Mouse (Mus musculus): ENCODE results near the gene Syne2.
A peak's percentile ranks its signal among the peaks of the same experiment; 100 is the strongest.
"Not testable (repeated sequence)": the region's sequence is repeated elsewhere in the genome, so short reads cannot be mapped to it uniquely, and the experiment has no call there.

Gene Syne2

GRCm38 (mm10) chr12:75817959-75818452 is at the start of gene Syne2:
TSS of gene Syne2 (plus strand) at chr12:75818134.
- Histone ChIP-seq H3K9me3 (ENCODE audit: low read length) (no peaks in the 10 kb centered on the region), H3K4me1 (replicated peaks; ENCODE audit: low read depth, low read length) (peaks cover 22% of the 10 kb centered on the region), H3K36me3 (ENCODE audit: insufficient read depth, low read length) (no peaks in the 10 kb centered on the region), H3K27me3 (ENCODE audit: insufficient read depth, low read length) (peaks cover 69% of the 10 kb centered on the region), H3K4me3 (replicated peaks; ENCODE audit: low read length) (peak within 1 kb of the TSS; percentile 93)
- TF ChIP-seq POU5F1 (IDR thresholded peaks at IDR 0.05; ENCODE audit: borderline replicate concordance, low read length) (no peak), NANOG (IDR thresholded peaks at IDR 0.05; ENCODE audit: borderline replicate concordance, low read length) (no peak), CTCF (conservative IDR thresholded peaks at IDR 0.05; ENCODE audit: low read length) (no peak)

DNA sequence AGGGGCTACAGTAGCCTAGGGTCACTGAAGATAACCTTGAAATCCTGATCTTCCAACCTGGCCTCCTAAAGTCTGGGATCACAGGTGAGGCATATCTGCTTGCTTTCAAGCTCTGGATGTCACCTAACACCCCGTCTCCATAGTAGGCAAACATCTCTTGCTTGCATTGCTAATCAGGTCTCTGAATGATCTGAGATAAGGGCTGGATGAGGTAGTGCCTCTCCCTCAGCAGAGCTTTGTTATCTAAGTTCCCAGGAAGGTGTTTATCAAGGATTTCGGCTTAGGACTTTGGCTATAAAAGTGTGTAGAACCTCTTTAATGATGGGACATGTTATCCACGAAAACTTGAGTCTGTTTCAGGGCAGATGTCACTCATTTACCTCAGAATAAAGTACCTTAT is 46.5 kb upstream of the Syne2 start:
- TF ChIP-seq POU5F1 (IDR thresholded peaks at IDR 0.05; ENCODE audit: borderline replicate concordance, low read length) (no peak), CTCF (conservative IDR thresholded peaks at IDR 0.05; ENCODE audit: low read length) (no peak), NANOG (IDR thresholded peaks at IDR 0.05; ENCODE audit: borderline replicate concordance, low read length) (no peak)
- Histone ChIP-seq H3K4me1 (replicated peaks; ENCODE audit: low read depth, low read length) (no peaks in the 10 kb centered on the region), H3K9me3 (ENCODE audit: low read length) (peaks cover 14% of the 10 kb centered on the region), H3K36me3 (ENCODE audit: insufficient read depth, low read length) (no peaks in the 10 kb centered on the region), H3K4me3 (replicated peaks; ENCODE audit: low read length) (no peak overlapping the region), H3K27me3 (ENCODE audit: insufficient read depth, low read length) (no peaks in the 10 kb centered on the region)

DNA sequence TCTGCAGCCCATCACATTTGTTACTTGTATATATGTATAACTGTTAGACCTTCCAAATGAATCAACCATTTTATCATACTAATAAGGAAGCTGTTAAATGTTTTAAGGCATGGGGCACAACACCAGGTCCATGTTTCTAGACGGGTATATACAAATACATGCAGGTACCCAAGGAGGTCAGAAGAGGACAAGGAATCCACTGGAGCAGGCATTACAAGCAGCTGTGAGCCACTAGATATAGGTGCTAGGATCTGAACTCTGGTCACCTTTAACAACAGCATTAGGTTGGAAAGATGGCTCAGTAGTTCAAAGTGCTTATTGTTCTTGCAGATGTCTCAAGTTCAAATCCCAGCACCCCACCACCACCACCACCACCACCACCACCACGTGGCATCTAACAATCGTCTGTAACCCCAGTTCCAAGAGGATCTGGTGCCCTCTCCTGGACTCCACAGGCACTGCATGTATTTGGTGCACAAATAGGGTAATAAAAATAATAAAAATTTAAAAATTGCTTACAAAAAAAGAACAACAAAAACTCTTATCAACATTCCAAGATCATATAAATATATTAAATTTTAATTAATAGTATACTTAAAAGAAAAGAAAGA is 45.4 kb upstream of the Syne2 start:
- Histone ChIP-seq H3K4me1 (replicated peaks; ENCODE audit: low read depth, low read length) (no peaks in the 10 kb centered on the region), H3K27me3 (ENCODE audit: insufficient read depth, low read length) (no peaks in the 10 kb centered on the region), H3K36me3 (ENCODE audit: insufficient read depth, low read length) (no peaks in the 10 kb centered on the region), H3K4me3 (replicated peaks; ENCODE audit: low read length) (no peak overlapping the region), H3K9me3 (ENCODE audit: low read length) (peaks cover 12% of the 10 kb centered on the region)
- TF ChIP-seq CTCF (conservative IDR thresholded peaks at IDR 0.05; ENCODE audit: low read length) (peak; percentile 54), POU5F1 (IDR thresholded peaks at IDR 0.05; ENCODE audit: borderline replicate concordance, low read length) (no peak)

- 0 out of 2 replicates have a peak, but pooled peaks cover 4% of the 10 kb centered on the region for H3K27me3 ChIP-seq (ENCODE audit: insufficient read depth, low read length)
- H3K9me3 ChIP-seq (ENCODE audit: low read length) = 0 out of 2 replicates have a peak, but pooled peaks cover 6% of the 10 kb centered on the region
- TF ChIP-seq CTCF (conservative IDR thresholded peaks at IDR 0.05; ENCODE audit: low read length) (no peak), NANOG (IDR thresholded peaks at IDR 0.05; ENCODE audit: borderline replicate concordance, low read length) (no peak), POU5F1 (IDR thresholded peaks at IDR 0.05; ENCODE audit: borderline replicate concordance, low read length) (no peak)
- no peaks in the 10 kb centered on the region for H3K4me1 ChIP-seq (replicated peaks; ENCODE audit: low read depth, low read length)
- no peak overlapping the region for H3K4me3 ChIP-seq (replicated peaks; ENCODE audit: low read length)
- H3K36me3 ChIP-seq (ENCODE audit: insufficient read depth, low read length) = no peaks in the 10 kb centered on the region
Observed at GRCm38 (mm10) chr12:75781445-75781844, 36.5 kb upstream of the Syne2 start.

DNA sequence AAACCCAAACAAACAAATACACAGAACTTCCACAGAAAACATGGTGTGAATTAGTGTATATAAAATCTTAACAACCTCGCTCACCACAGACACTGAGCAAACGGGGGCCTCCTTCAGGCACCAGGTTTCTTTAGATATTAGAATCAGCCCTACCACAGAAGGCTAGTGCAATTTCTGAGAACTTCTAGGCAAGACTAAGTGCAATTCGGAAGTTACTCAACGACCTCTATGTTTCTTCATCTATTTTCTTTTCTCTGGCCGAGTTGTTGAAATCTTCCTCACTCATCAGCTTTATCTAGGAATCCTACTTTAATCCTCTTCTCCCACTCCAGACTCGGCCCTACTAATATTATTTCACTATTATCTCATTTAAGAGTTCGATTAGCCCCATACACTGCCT is 35.9 kb upstream of the Syne2 start:
- Histone ChIP-seq H3K36me3 (ENCODE audit: insufficient read depth, low read length) (no peaks in the 10 kb centered on the region), H3K27me3 (ENCODE audit: insufficient read depth, low read length) (0 out of 2 replicates have a peak, but pooled peaks cover 4% of the 10 kb centered on the region), H3K9me3 (ENCODE audit: low read length) (0 out of 2 replicates have a peak, but pooled peaks cover 6% of the 10 kb centered on the region), H3K4me3 (replicated peaks; ENCODE audit: low read length) (no peak overlapping the region), H3K4me1 (replicated peaks; ENCODE audit: low read depth, low read length) (no peaks in the 10 kb centered on the region)
- TF ChIP-seq NANOG (IDR thresholded peaks at IDR 0.05; ENCODE audit: borderline replicate concordance, low read length) (no peak), CTCF (conservative IDR thresholded peaks at IDR 0.05; ENCODE audit: low read length) (no peak), POU5F1 (IDR thresholded peaks at IDR 0.05; ENCODE audit: borderline replicate concordance, low read length) (no peak)

DNA sequence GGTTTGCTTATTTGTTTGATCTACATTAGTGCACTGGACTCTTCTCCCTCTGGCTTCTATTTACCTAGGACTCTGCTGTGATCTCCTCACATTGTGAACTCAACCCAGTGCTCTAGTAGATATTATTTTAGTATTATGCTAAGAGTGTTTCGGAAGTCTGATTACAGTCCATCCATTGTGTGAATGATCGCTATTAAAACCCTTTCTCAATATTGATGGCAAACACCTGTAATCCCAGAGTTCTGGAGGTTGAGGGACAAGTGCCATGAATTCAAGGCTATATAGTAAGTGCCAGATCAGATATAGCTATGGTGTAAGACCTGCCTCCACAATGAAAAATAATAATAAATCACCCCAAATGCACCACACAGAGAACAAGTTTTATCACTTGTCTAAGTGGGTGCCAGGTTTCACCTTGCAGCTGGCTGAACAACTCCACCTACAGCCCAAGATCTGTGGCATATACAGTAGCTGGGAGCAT is 33.6 kb upstream of the Syne2 start:
- TF ChIP-seq CTCF (conservative IDR thresholded peaks at IDR 0.05; ENCODE audit: low read length) (no peak), POU5F1 (IDR thresholded peaks at IDR 0.05; ENCODE audit: borderline replicate concordance, low read length) (no peak), NANOG (IDR thresholded peaks at IDR 0.05; ENCODE audit: borderline replicate concordance, low read length) (no peak)
- Histone ChIP-seq H3K9me3 (ENCODE audit: low read length) (0 out of 2 replicates have a peak, but pooled peaks cover 6% of the 10 kb centered on the region), H3K4me1 (replicated peaks; ENCODE audit: low read depth, low read length) (no peaks in the 10 kb centered on the region)

GRCm38 (mm10) chr12:75786681-75787080 is 31.3 kb upstream of the Syne2 start:
- H3K4me3 ChIP-seq (replicated peaks; ENCODE audit: low read length); H3K27me3 ChIP-seq (ENCODE audit: insufficient read depth, low read length); H3K36me3 ChIP-seq (ENCODE audit: insufficient read depth, low read length); H3K4me1 ChIP-seq (replicated peaks; ENCODE audit: low read depth, low read length); H3K9me3 ChIP-seq (ENCODE audit: low read length): not testable (repeated sequence)
- TF ChIP-seq CTCF (conservative IDR thresholded peaks at IDR 0.05; ENCODE audit: low read length) = peak; percentile 30

More for the DNA sequence above, 33.6 kb upstream of the Syne2 start:
- Histone ChIP-seq H3K36me3 (ENCODE audit: insufficient read depth, low read length) (no peaks in the 10 kb centered on the region), H3K4me3 (replicated peaks; ENCODE audit: low read length) (no peak overlapping the region), H3K27me3 (ENCODE audit: insufficient read depth, low read length) (0 out of 2 replicates have a peak, but pooled peaks cover 4% of the 10 kb centered on the region)

- no peaks in the 10 kb centered on the region for H3K36me3 ChIP-seq (ENCODE audit: insufficient read depth, low read length)
Observed at GRCm38 (mm10) chr12:75789451-75789850, 28.5 kb upstream of the Syne2 start.

DNA sequence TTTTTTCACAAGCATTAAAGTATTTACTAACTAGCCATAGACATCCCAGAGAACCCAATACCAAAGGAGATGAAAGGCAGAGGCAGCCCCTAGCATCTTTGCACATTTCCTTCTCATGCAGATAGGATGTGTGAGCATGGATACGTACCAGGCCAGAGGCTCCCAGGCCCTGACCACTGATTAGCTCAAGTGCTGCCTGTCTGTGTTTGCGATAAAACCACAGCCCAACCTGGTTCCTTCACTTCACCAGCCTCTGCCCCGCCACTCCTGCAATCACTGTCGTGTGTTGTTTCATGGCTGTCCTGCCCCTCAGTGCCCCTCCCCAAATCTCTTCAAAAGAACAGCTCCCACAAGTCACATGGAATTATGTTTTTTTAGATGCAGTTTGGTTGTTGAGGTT is 23.4 kb upstream of the Syne2 start:
- no peaks in the 10 kb centered on the region for H3K4me1 ChIP-seq (replicated peaks; ENCODE audit: low read depth, low read length)
- H3K27me3 ChIP-seq (ENCODE audit: insufficient read depth, low read length) = no peaks in the 10 kb centered on the region
- no peak overlapping the region for H3K4me3 ChIP-seq (replicated peaks; ENCODE audit: low read length)
- no peaks in the 10 kb centered on the region for H3K9me3 ChIP-seq (ENCODE audit: low read length)
- no peaks in the 10 kb centered on the region for H3K36me3 ChIP-seq (ENCODE audit: insufficient read depth, low read length)
- TF ChIP-seq NANOG (IDR thresholded peaks at IDR 0.05; ENCODE audit: borderline replicate concordance, low read length) (no peak), POU5F1 (IDR thresholded peaks at IDR 0.05; ENCODE audit: borderline replicate concordance, low read length) (no peak), CTCF (conservative IDR thresholded peaks at IDR 0.05; ENCODE audit: low read length) (no peak)

More at GRCm38 (mm10) chr12:75789451-75789850, 28.5 kb upstream of the Syne2 start:
- Histone ChIP-seq H3K4me3 (replicated peaks; ENCODE audit: low read length) (no peak overlapping the region), H3K4me1 (replicated peaks; ENCODE audit: low read depth, low read length) (no peaks in the 10 kb centered on the region), H3K27me3 (ENCODE audit: insufficient read depth, low read length) (no peaks in the 10 kb centered on the region), H3K9me3 (ENCODE audit: low read length) (no peaks in the 10 kb centered on the region)
- no peak for TF ChIP-seq NANOG (IDR thresholded peaks at IDR 0.05; ENCODE audit: borderline replicate concordance, low read length)
- TF ChIP-seq CTCF (conservative IDR thresholded peaks at IDR 0.05; ENCODE audit: low read length) = no peak

Measured in E14TG2a.4 (cell line).